Mouse (Mus musculus) hindlimb bud, embryonic 11.5 days (tissue): Measurements from ENCODE around the gene Ece2.
"Not testable (repeated sequence)": the region's sequence is repeated elsewhere in the genome, so short reads cannot be mapped to it uniquely, and the experiment has no call there.

ENCODE experiments used
- DNase-seq: peaks from one replicate; pipeline ENCODE4 v3.0.0-alpha.2; 2012; ENCODE audit warnings: low read depth, low spot score; ENCODE audit errors: extremely low spot score

The Ece2 gene

GRCm38 (mm10) chr16:20621991-20622685 is 7.5 kb upstream of the Ece2 start:
- DNase-seq = no peak

- no peak for DNase-seq
Observed at GRCm38 (mm10) chr16:20623211-20623610, 6.4 kb upstream of the Ece2 start.

DNA sequence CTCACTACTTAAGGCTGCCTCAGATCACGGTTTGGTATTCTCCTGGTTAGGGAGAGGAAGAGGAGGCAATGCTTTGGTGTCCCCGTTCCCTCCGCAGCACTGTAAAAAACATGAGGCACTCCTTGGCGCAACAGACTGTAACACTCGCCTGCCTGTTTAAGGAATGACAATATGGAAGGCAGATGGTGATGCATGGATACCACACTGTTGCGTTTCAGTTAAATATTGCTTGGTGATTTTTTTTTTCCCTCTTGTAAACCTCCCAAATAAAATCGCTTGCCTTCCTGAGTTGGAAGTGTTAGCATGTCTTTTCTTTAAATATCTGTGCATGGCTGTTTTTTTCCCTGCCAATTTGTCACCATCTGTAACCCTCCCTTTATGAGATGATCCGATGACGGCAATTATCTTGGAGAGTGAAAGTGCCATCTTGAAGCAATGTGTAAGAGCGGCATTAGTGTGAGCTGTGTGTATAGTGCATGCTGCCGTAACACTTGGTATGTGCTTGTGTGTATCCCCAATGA is 697 bp upstream of the Ece2 start:
- DNase-seq = no peak

- DNase-seq = no peak
Observed at GRCm38 (mm10) chr16:20637410-20637809, 7.8 kb downstream of the Ece2 start.

DNA sequence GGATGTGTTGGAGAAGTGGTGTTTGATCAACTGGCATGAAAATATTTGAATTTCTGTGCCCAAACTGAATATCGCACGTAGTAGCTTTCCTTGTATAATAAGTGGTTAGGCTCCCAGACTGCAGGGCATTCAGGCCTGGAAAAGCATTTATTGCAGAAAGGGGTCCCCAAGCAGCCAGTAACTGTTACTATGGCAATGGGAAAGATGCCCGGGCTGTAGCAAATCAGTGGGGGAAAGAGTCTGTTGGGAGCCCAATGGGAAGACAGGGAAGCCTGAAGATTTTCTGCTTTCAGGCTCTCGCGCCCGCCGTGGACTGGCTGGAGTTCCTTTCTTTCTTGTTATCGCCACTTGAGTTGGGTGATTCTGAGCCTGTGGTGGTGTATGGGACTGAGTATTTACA is 8.7 kb downstream of the Ece2 start:
- DNase-seq = no peak

DNA sequence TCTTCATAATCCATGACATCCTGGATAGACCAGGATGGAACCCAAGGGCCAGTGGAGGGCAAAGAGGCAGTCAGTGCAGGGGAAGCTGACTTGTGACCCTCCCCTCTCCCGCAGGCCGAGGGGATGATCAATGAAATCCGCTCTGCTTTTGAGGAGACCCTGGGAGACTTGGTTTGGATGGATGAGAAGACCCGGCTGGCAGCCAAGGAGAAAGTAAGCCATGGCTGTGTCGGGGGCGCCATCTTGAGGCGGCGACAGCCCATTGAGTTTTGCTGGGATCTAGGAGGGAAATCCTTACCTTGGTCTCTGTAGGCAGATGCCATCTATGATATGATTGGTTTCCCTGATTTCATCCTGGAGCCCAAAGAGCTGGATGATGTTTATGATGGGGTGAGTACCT is 12.5 kb downstream of the Ece2 start:
- no peak for DNase-seq

DNA sequence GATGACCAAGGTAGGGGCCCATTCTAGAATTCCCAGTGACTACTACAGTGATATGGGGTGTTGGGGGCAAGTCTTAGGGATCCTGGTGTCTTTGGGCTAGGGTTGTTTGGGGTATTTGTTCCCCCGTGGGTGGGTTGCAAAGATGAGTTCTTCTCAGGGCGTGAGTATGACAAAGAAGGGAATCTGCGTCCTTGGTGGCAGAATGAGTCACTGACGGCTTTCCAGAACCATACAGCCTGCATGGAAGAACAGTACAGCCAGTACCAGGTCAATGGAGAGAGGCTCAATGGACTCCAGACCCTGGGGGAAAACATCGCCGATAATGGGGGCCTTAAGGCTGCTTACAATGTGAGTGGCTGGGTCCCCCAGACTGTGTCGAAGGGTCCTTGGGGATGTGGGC is 14.3 kb downstream of the Ece2 start:
- no peak for DNase-seq

GRCm38 (mm10) chr16:20651076-20651946 is 21.7 kb downstream of the Ece2 start, which contains the start of gene Psmd2:
Gene Psmd2 (plus strand): TSS chr16:20651652.
- DNase-seq = peak; percentile 72

DNA sequence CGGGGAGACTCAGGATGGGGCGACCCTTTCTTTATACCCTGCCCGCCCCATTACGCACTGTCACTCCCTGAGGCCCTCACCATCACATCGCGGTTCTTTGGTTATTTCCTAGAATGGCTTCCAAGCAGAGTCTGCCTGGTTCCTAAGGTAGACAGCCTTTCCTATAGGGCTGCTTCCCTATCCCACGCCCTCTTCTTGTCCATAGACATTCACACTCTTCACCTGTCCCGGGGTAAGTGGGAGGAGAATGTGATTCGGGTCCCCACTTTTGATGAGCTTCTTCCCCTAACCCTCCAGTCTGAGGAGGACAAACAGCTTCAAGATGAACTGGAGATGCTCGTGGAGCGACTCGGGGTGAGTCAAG is 22.3 kb downstream of the Ece2 start:
- DNase-seq = no peak

DNA sequence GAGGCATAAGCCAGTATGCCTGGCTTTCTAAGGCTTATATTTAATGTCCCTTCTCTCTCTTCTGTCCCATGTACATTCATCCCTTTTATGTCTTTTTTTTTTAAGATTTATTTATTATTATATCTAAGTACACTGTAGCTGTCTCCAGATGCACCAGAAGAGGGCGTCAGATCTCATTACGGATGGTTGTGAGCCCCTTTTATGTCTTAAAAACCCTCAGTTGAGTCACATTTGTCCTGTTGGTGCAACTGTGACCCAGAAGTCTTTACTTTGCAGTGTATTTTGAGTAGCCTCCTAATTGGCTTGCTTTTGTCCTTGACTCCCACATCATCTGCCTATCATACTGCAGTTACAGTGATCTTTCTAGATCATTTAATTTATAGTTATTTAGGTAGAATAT is 23.7 kb downstream of the Ece2 start:
- DNase-seq = no peak

DNA sequence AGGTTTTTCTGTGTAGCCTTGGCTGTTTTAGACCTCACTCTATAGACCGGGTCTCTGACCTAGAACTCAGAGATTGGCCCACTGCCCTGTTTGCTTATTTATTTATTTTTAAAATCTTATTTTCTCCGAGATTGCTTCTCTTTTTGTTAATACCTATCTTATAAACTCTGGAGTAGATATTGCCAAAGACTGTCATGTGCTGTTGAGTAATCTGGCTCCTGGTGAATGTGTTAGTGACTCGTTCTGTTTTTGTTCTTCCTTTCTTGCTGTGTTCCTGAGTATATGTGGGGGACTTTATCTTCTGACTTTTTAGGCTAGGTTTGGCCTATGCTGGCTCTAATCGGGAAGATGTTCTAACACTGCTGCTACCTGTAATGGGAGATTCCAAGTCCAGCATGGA is 28.0 kb downstream of the Ece2 start:
- DNase-seq = no peak

DNA sequence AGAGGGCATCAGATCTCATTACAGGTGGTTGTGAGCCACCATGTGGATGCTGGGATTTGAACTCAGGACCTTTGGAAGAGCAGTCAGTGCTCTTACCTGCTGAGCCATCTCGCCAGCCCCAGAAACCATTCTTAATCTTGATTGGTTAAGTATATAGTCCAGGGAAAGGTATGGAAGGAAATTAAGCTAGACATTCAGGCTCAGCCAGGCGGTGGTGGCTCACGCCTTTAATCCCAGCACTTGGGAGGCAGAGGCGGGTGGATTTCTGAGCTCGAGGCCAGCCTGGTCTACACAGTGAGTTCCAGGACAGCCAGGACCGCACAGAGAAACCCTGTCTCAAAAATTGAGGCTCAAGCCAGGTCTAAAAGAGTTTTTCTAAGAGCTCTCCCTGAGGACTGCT is 38.4 kb downstream of the Ece2 start, which contains the start of gene Eif4g1:
Gene Eif4g1, plus strand, starts transcription at position 301 of the 400 bp plus-strand sequence.
- not testable (repeated sequence) for DNase-seq

DNA sequence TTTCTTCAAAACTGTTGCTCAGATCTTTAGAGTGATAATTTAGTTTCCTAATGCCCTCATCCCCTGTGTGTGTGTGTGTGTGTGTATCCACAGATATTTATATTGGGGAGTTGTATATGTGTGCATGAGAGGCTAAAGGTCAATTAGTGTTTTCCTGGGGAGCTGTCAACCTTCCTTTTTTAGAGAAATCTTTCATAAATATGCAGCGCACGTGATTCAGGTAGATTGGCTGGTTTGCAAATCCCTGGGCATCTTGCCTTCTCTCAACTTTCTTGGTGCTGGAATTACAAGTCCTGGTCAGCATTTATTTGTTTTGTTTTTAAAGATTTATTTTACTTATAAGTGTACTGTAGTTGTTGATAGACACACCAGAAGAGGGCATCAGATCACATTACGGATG is 40.7 kb downstream of the Ece2 start:
- DNase-seq = no peak

DNA sequence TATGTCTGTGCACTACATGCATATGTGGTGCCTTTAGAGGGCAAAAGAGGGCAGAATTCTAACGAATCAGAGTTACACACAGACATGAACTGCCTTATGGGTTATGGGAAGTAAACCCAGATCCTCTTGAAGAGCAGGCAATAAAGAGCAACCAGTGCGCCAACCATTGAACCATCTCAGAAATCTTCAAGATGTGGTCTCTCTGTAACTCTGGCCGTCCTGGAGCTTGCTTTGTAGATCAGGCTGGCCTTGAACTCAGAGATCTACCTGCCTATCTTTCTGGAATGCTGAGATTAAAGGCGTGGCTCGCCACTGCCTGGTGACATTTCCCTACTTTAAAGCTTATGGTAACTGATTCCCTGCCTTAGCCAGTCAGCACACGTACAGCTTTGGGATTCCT is 42.3 kb downstream of the Ece2 start:
- DNase-seq = no peak

- peak; percentile 75 for DNase-seq
Observed at GRCm38 (mm10) chr16:20672500-20672902, 42.9 kb downstream of the Ece2 start.

- DNase-seq = no peak
Observed at GRCm38 (mm10) chr16:20672965-20673705, 43.5 kb downstream of the Ece2 start.

DNA sequence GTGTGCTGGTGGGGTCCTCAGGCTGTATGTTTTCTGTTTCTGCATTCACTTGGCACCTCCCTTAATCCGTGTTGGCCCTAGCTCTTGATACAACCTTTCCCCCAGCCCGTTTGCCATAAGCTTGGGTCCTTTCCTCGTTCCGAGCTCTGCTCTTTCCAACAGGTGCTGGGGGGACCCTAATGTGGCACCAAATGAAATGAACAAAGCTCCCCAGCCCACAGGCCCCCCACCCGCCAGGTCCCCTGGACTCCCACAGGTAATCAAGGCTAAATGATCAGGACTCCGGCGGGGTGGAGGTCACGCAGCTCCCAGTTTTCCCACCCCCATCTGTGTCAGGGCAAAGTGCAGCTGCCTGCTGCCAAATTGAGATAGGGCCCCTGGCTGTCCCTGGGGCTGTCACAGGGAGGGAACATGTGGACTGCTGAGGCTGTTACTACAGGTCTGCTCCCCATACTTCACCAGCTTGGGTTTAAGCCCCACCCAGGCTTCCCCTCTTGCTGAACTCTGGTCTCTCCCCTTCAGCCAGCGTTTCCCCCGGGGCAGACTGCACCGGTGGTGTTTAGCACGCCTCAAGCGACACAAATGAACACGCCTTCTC is 44.2 kb downstream of the Ece2 start:
- DNase-seq = no peak

DNA sequence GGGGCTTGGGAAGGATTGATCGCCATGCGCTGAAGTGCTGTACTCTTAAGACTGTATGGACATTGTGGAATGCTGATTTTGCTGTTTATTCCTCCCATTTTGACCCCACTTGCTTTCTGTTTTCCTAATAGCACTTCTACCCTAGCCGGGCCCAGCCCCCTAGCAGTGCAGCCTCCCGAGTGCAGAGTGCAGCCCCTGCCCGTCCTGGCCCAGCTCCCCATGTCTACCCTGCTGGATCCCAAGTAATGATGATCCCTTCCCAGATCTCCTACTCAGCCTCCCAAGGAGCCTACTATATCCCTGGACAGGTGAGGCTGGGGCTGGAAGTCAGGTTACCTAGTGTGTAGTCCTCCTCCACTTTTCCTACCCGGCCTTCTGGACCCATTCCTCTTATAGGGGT is 45.6 kb downstream of the Ece2 start:
- no peak for DNase-seq

DNA sequence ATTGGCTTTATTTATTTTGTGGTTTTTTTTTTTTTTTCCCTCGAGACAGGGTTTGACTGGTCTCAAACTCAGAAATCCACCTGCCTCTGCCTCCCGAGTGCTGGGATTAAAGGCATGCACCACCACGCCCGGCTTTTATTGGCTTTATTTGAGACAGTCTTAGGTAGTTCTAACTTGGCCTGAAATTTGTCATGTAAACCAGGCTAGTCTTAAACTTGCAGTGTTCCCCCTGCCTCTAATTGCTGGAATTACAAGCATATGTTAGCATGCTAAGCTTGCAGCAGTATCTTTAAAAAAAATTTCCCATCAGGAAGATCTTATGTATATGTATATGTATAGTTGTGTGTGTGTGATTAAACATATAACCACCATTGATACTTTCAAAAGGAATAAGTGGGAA is 47.1 kb downstream of the Ece2 start:
- DNase-seq = no peak

- DNase-seq = no peak
Observed at GRCm38 (mm10) chr16:20677380-20677779, 47.8 kb downstream of the Ece2 start.
